Mouse (Mus musculus) heart, adult 2 months (tissue): ENCODE data around the gene Elmo1. TPM values are rescaled to one million over a fixed set of nuclear protein-coding genes. Genes with fewer than 3 reads are reported as not detected.
"Not testable (repeated sequence)": the region's sequence is repeated elsewhere in the genome, so short reads cannot be mapped to it uniquely, and the experiment has no call there.

Source experiments
- DNase-seq, 2 experiments: peaks; one replicate each; pipeline ENCODE4 v3.0.0; 2021
- H3K27ac ChIP-seq: fragments of 200-600 bp; 2 replicates; pipeline ENCODE4 v1.8.1; 2022
- H3K27me3 ChIP-seq: fragments of 200-500 bp; 2 replicates; pipeline ENCODE4 v1.6.1; 2012; ENCODE audit warnings: mild to moderate bottlenecking, low read length, inconsistent platforms, mixed read lengths; ENCODE audit not compliant: control insufficient read depth, insufficient read depth
- H3K36me3 ChIP-seq: fragments of 200-500 bp; 2 replicates; pipeline ENCODE4 v1.6.1; 2012; ENCODE audit warnings: low read length, inconsistent platforms; ENCODE audit not compliant: control insufficient read depth, insufficient read depth
- H3K4me1 ChIP-seq: fragments of 200-500 bp; 2 replicates; pipeline ENCODE4 v1.6.1; 2011; ENCODE audit warnings: low read length; ENCODE audit not compliant: control insufficient read depth, insufficient read depth
- H3K4me3 ChIP-seq: fragments of 200-600 bp; 2 replicates; pipeline ENCODE4 v1.8.1; 2022
- H3K79me2 ChIP-seq: fragments of 200-500 bp; replicated peaks from 2 replicates; pipeline ENCODE4 v1.6.1; 2012; ENCODE audit warnings: mild to moderate bottlenecking, inconsistent platforms, low read length, moderate library complexity, mixed read lengths; ENCODE audit not compliant: control insufficient read depth, insufficient read depth
- H3K9ac ChIP-seq: fragments of 200-500 bp; 2 replicates; pipeline ENCODE4 v1.6.1; 2012; ENCODE audit warnings: low read depth, mild to moderate bottlenecking, control low read depth, inconsistent platforms, low read length, mixed read lengths
- CTCF ChIP-seq: fragments of 200-600 bp; IDR thresholded peaks from 2 replicates; pipeline ENCODE4 v1.8.1; 2022; ENCODE audit warnings: antibody characterized with exemption, mild to moderate bottlenecking, moderate library complexity
- EP300 ChIP-seq: fragments of 200-500 bp; IDR thresholded peaks from 2 replicates; pipeline ENCODE4 v1.6.1; 2011; ENCODE audit warnings: low read depth, low read length, control low read depth; ENCODE audit not compliant: insufficient read depth
- POLR2A ChIP-seq: fragments of 200-500 bp; IDR thresholded peaks from 2 replicates; pipeline ENCODE4 v1.6.1; 2011; ENCODE audit warnings: mild to moderate bottlenecking, low read depth, low read length, control low read depth; ENCODE audit not compliant: insufficient read depth
- WGBS: fragments of 180-500 bp; shearing (Covaris S2); methylation state at CpG from one replicate; pipeline ENCODE4 v1.1.7; 2018; 5-methylcytosine and 5-hydroxymethylcytosine counted together
- intact Hi-C: fragments of 180-260 bp; cut with DNase I; formaldehyde crosslinking; loops from one replicate; pipeline ENCODE4 v1.15.1; 2025
- polyA plus RNA-seq: library from polyadenylated mRNA; depleted of rRNA; stranded (reverse); fragments of >200 nt; gene quantifications from 2 replicates; pipeline ENCODE4 v1.2.3, GENCODE M21; 2012
- total RNA-seq, 2 experiments: library from RNA; stranded (reverse); gene quantifications; 2 replicates each; pipeline ENCODE4 v1.2.3; 2021

Elmo1 gene
- total and polyA plus RNA-seq, 3 experiments, result 7.0 to 9.1 (median 7.1) TPM

- intact Hi-C loops, result no loop called here
- WGBS, result 80% methylated on average over 10 of the region's 10 CpGs
- DNase-seq, result no peak
These were observed 525.4 kb downstream of the Elmo1 start for GRCm38 (mm10) chr13:20615596-20616469.

GRCm38 (mm10) chr13:20619946-20620345 is 529.5 kb downstream of the Elmo1 start:
- Histone ChIP-seq H3K9ac (no peak overlapping the region), H3K4me1 (no peaks in the 10 kb centered on the region), H3K27ac (no peak overlapping the region), H3K27me3 (no peaks in the 10 kb centered on the region), H3K4me3 (no peak overlapping the region), H3K79me2 (no peaks in the 10 kb centered on the region), H3K36me3 (no peaks in the 10 kb centered on the region)
- no peak for TF ChIP-seq EP300
- WGBS, result 80% methylated on average over 5 of the region's 5 CpGs
- no peak for DNase-seq
- intact Hi-C loops, result no loop called here

More at GRCm38 (mm10) chr13:20615596-20616469, 525.4 kb downstream of the Elmo1 start:
- Histone ChIP-seq H3K27me3 (no peaks in the 10 kb centered on the region), H3K4me3 (no peak overlapping the region), H3K36me3 (no peaks in the 10 kb centered on the region), H3K9ac (no peak overlapping the region), H3K79me2 (no peaks in the 10 kb centered on the region), H3K4me1 (no peaks in the 10 kb centered on the region), H3K27ac (no peak overlapping the region)
- TF ChIP-seq POLR2A (no peak), CTCF (no peak), EP300 (no peak)

GRCm38 (mm10) chr13:20623071-20623850 is 532.9 kb downstream of the Elmo1 start:
- 77% methylated on average over 7 of the region's 7 CpGs for WGBS
- Histone ChIP-seq H3K27ac (no peak overlapping the region), H3K4me3 (no peak overlapping the region), H3K36me3 (no peaks in the 10 kb centered on the region), H3K27me3 (no peaks in the 10 kb centered on the region), H3K79me2 (no peaks in the 10 kb centered on the region), H3K9ac (no peak overlapping the region), H3K4me1 (no peaks in the 10 kb centered on the region)
- TF ChIP-seq EP300, result no peak
- no peak for TF ChIP-seq POLR2A
- TF ChIP-seq CTCF, result no peak
- intact Hi-C loops, result no loop called here
- no peak for DNase-seq

- no peaks in the 10 kb centered on the region for H3K79me2 ChIP-seq
- TF ChIP-seq POLR2A, result no peak
- TF ChIP-seq CTCF, result no peak
- no peak for TF ChIP-seq EP300
- H3K27me3 ChIP-seq, result no peaks in the 10 kb centered on the region
- intact Hi-C loops, result no loop called here
- H3K36me3 ChIP-seq, result no peaks in the 10 kb centered on the region
- H3K27ac ChIP-seq, result no peak overlapping the region
- no peak overlapping the region for H3K9ac ChIP-seq
- 81% methylated on average over 6 of the region's 6 CpGs for WGBS
- no peak overlapping the region for H3K4me3 ChIP-seq
- no peak for DNase-seq
- no peaks in the 10 kb centered on the region for H3K4me1 ChIP-seq
These were observed 537.4 kb downstream of the Elmo1 start for GRCm38 (mm10) chr13:20627796-20628195.

GRCm38 (mm10) chr13:20632477-20632876 is 542.1 kb downstream of the Elmo1 start:
- whole genome bisulfite sequencing, result 38% methylated on average over 5 of the region's 5 CpGs
- Histone ChIP-seq H3K27me3 (no peaks in the 10 kb centered on the region), H3K4me1 (no peaks in the 10 kb centered on the region), H3K9ac (no peak overlapping the region), H3K27ac (no peak overlapping the region), H3K79me2 (no peaks in the 10 kb centered on the region), H3K4me3 (no peak overlapping the region), H3K36me3 (no peaks in the 10 kb centered on the region)
- intact Hi-C loops, result no loop called here
- TF ChIP-seq EP300 (no peak), POLR2A (no peak), CTCF (no peak)
- DNase-seq, result no peak

- intact Hi-C loops, H3K36me3 ChIP-seq, H3K4me1 ChIP-seq, H3K27me3 ChIP-seq, H3K79me2 ChIP-seq, H3K4me3 ChIP-seq, DNase-seq, H3K27ac ChIP-seq, H3K9ac ChIP-seq: not testable (repeated sequence)
- 74% methylated on average over 2 of the region's 2 CpGs for WGBS
These were observed 544.3 kb downstream of the Elmo1 start for GRCm38 (mm10) chr13:20634679-20635078.
